Mouse (Mus musculus): ENCODE data around the gene 4932415D10Rik. TPM values are rescaled to one million over a fixed set of nuclear protein-coding genes. Genes with fewer than 3 reads are reported as not detected.

4932415D10Rik gene
- total RNA-seq (2014; rRNA removed): not detected in 2 replicates
- not detected in 2 replicates for polyA plus RNA-seq (2012; rRNA removed)

- Histone ChIP-seq H3K4me3 (ENCODE audit: insufficient read depth, low read depth, low read length) (no peak within 1 kb of the TSS), H3K27me3 (ENCODE audit: control insufficient read depth, insufficient read depth, low read length) (no peaks in the 10 kb centered on the region), H3K27ac (replicated peaks; ENCODE audit: insufficient read depth, low read depth, low read length) (no peak within 1 kb of the TSS), H3K4me1 (ENCODE audit: control insufficient read depth, insufficient read depth, low read length) (no peaks in the 10 kb centered on the region), H3K36me3 (ENCODE audit: control insufficient read depth, insufficient read depth, low read length) (no peaks in the 10 kb centered on the region), H3K9ac (ENCODE audit: low read depth, low read length) (no peak within 1 kb of the TSS), H3K79me2 (ENCODE audit: control insufficient read depth, insufficient read depth, low read length) (no peaks in the 10 kb centered on the region)
- no peak for DNase-seq (ENCODE audit: extremely low read depth, low read depth, low spot score)
- 92% methylated on average over 1 of the region's 1 CpGs for WGBS
- TF ChIP-seq POLR2A (IDR thresholded peaks at IDR 0.05; ENCODE audit: extremely low read depth, insufficient read depth, low read length) (no peak), CTCF (IDR thresholded peaks at IDR 0.05; ENCODE audit: low read depth, low read length) (no peak)
Observed at GRCm38 (mm10) chr10:82316482-82316881, at the start of gene 4932415D10Rik. Gene 4932415D10Rik (minus strand): TSS chr10:82316582.

DNA sequence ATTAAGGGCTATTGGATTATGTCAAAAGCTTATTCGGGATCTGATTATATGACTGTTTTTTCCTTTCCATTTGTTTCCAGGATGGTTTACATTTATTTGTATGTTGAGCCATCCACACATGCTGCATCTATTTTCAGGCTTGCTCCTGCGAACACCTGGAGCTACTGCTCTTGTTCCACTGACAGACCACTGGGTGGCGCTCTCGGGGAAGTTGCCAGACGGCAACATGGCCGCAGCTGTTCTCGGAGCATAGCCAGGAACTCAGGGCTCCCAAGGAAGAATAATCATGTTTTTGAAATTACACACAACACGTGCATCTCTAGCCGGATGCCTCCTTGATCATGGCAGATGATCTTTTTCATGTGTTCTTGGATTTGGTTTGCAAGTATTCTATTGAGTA is 45.5 kb upstream of the 4932415D10Rik start:
- Histone ChIP-seq H3K27me3 (ENCODE audit: control insufficient read depth, insufficient read depth, low read length) (no peaks in the 10 kb centered on the region), H3K4me1 (ENCODE audit: control insufficient read depth, insufficient read depth, low read length) (no peaks in the 10 kb centered on the region), H3K79me2 (ENCODE audit: control insufficient read depth, insufficient read depth, low read length) (peaks cover 2% of the 10 kb centered on the region; the same call in 1 of the 2 replicates), H3K4me3 (ENCODE audit: insufficient read depth, low read depth, low read length) (no peak overlapping the region), H3K36me3 (ENCODE audit: control insufficient read depth, insufficient read depth, low read length) (peaks cover 2% of the 10 kb centered on the region; the same call in 1 of the 2 replicates), H3K27ac (replicated peaks; ENCODE audit: insufficient read depth, low read depth, low read length) (no peak overlapping the region), H3K9ac (ENCODE audit: low read depth, low read length) (no peak overlapping the region)
- WGBS: 91% methylated on average over 9 of the region's 9 CpGs
- DNase-seq (ENCODE audit: extremely low read depth, low read depth, low spot score): no peak
- no peak for TF ChIP-seq CTCF (IDR thresholded peaks at IDR 0.05; ENCODE audit: low read depth, low read length)
- TF ChIP-seq POLR2A (IDR thresholded peaks at IDR 0.05; ENCODE audit: extremely low read depth, insufficient read depth, low read length): no peak

- TF ChIP-seq POLR2A (IDR thresholded peaks at IDR 0.05; ENCODE audit: extremely low read depth, insufficient read depth, low read length) (no peak), CTCF (IDR thresholded peaks at IDR 0.05; ENCODE audit: low read depth, low read length) (no peak)
- Histone ChIP-seq H3K36me3 (ENCODE audit: control insufficient read depth, insufficient read depth, low read length) (no peaks in the 10 kb centered on the region), H3K4me1 (ENCODE audit: control insufficient read depth, insufficient read depth, low read length) (no peaks in the 10 kb centered on the region), H3K9ac (ENCODE audit: low read depth, low read length) (no peak overlapping the region), H3K79me2 (ENCODE audit: control insufficient read depth, insufficient read depth, low read length) (no peaks in the 10 kb centered on the region; the same call in 1 of the 2 replicates), H3K27me3 (ENCODE audit: control insufficient read depth, insufficient read depth, low read length) (no peaks in the 10 kb centered on the region), H3K27ac (replicated peaks; ENCODE audit: insufficient read depth, low read depth, low read length) (no peak overlapping the region), H3K4me3 (ENCODE audit: insufficient read depth, low read depth, low read length) (no peak overlapping the region)
- 98% methylated on average over 4 of the region's 4 CpGs for WGBS
- DNase-seq (ENCODE audit: extremely low read depth, low read depth, low spot score): no peak
Observed at GRCm38 (mm10) chr10:82355401-82355800, 39.0 kb upstream of the 4932415D10Rik start.

DNA sequence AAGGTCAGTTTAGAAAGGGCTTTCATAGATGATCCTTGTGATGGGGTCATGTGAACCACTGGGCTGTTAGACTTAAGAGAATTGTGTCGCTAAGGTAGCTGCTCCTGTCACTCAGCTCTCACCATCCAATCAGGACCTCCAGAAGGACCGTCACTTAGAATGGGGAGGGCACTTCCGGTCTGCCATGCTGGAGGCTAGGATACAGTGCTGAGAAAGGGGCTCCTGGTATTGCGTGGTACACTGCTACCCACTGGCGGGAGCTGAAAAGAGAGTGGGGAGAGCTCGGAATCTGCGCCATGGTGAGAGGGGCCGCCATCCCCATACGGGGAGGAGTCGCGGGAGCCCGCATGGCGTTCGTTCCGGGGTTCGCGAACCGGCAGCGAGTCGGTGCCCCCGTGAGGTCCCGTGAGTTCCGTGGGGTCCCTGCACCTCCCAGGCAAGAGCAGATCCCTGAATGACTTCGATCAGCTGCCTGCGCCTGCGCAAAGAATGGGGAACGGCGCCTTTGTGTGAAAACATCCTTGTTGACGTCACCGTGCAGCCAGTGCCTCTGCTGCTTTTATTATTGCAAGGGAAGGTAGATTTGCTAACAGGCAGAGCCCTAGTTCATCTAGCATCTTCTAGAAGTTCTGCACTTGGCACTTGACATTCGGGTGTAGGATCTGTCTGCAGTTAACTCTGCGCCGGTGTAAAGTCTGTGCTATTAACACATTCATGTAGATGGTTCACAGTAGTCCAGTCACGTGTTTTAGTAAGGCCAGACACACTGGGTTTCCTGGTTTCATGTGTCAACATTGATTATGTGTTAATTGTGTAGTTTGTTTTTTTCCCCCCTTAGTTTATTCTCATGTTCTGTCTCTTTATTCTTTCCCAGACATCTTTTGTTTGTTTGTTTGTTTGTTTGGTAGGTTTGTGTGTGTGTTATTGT is 38.0 kb upstream of the 4932415D10Rik start, which contains the start of gene Gm4924:
TSS of gene Gm4924 (plus strand) at position 173 of the 928 bp plus-strand sequence.
- Histone ChIP-seq H3K4me3 (ENCODE audit: insufficient read depth, low read depth, low read length) (peak within 1 kb of the TSS; percentile 90), H3K9ac (ENCODE audit: low read depth, low read length) (peak within 1 kb of the TSS; percentile 77), H3K79me2 (ENCODE audit: control insufficient read depth, insufficient read depth, low read length) (no peaks in the 10 kb centered on the region; the same call in 1 of the 2 replicates), H3K4me1 (ENCODE audit: control insufficient read depth, insufficient read depth, low read length) (no peaks in the 10 kb centered on the region), H3K36me3 (ENCODE audit: control insufficient read depth, insufficient read depth, low read length) (no peaks in the 10 kb centered on the region), H3K27me3 (ENCODE audit: control insufficient read depth, insufficient read depth, low read length) (no peaks in the 10 kb centered on the region), H3K27ac (replicated peaks; ENCODE audit: insufficient read depth, low read depth, low read length) (no peak within 1 kb of the TSS)
- 0 out of 2 replicates have a peak, but pooled peaks have one; percentile 16 for TF ChIP-seq POLR2A (IDR thresholded peaks at IDR 0.05; ENCODE audit: extremely low read depth, insufficient read depth, low read length)
- no peak for TF ChIP-seq CTCF (IDR thresholded peaks at IDR 0.05; ENCODE audit: low read depth, low read length)
- DNase-seq (ENCODE audit: extremely low read depth, low read depth, low spot score): peak; percentile 79
- 4% methylated on average over 34 of the region's 34 CpGs for WGBS

DNA sequence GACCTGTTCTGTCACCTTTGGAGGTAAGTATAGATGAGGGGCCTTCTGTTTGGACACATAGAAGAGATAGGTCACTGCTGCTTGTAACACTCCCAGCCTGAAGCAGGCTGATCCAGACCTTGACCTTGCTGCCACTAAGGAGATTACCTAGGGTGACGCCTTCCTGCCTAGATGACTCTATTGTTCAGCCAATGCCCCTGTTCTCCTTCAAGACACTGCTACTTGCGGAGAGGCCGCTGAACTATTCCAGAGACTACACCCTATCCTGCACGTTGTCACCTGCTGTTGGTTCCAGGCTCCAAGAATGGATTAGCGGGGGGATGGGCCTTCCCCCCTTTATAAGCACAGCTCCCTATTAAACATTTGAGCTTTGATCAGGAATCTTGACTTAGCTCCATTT is 13.4 kb upstream of the 4932415D10Rik start:
- no peaks in the 10 kb centered on the region for H3K36me3 ChIP-seq (ENCODE audit: control insufficient read depth, insufficient read depth, low read length)
- H3K79me2 ChIP-seq (ENCODE audit: control insufficient read depth, insufficient read depth, low read length): no peaks in the 10 kb centered on the region
- TF ChIP-seq POLR2A (IDR thresholded peaks at IDR 0.05; ENCODE audit: extremely low read depth, insufficient read depth, low read length) (no peak), CTCF (IDR thresholded peaks at IDR 0.05; ENCODE audit: low read depth, low read length) (no peak)
- DNase-seq (ENCODE audit: extremely low read depth, low read depth, low spot score): no peak
- H3K4me3 ChIP-seq (ENCODE audit: insufficient read depth, low read depth, low read length): no peak overlapping the region
- H3K4me1 ChIP-seq (ENCODE audit: control insufficient read depth, insufficient read depth, low read length): no peaks in the 10 kb centered on the region
- no peak overlapping the region for H3K27ac ChIP-seq (replicated peaks; ENCODE audit: insufficient read depth, low read depth, low read length)
- no peak overlapping the region for H3K9ac ChIP-seq (ENCODE audit: low read depth, low read length)
- 80% methylated on average over 5 of the region's 5 CpGs for WGBS
- H3K27me3 ChIP-seq (ENCODE audit: control insufficient read depth, insufficient read depth, low read length): no peaks in the 10 kb centered on the region

All from liver, adult 2 months (tissue).